Mouse (Mus musculus) forebrain, embryonic 14.5 days (tissue): Measurements from ENCODE around the gene Cwc15. TPM values are rescaled to one million over a fixed set of nuclear protein-coding genes. Genes with fewer than 3 reads are reported as not detected.

Source experiments
- ATAC-seq: fragments of 200-750 bp; cut with Nextera tagmentation; 2 replicates; pipeline ENCODE4 v1.8.0; 2017; ENCODE audit warnings: mild to moderate bottlenecking, moderate library complexity
- DNase-seq: peaks from one replicate; pipeline ENCODE4 v3.0.0-alpha.2; 2015; ENCODE audit warnings: low spot score
- H3K27ac ChIP-seq: fragments of 300-500 bp; sonication (generic); 2 replicates; pipeline ENCODE4 v1.5.1; 2014; ENCODE audit warnings: low read depth, mild to moderate bottlenecking, control low read depth, low read length, moderate library complexity
- H3K27me3 ChIP-seq: fragments of 300-500 bp; sonication (generic); replicated peaks from 2 replicates; pipeline ENCODE4 v1.6.1; 2014; ENCODE audit warnings: low read length, control low read depth, mixed read lengths; ENCODE audit not compliant: control insufficient read depth, insufficient read depth
- H3K36me3 ChIP-seq: fragments of 300-500 bp; sonication (generic); 2 replicates; pipeline ENCODE4 v1.6.1; 2014; ENCODE audit warnings: low read length, control low read depth; ENCODE audit not compliant: control insufficient read depth, insufficient read depth
- H3K4me1 ChIP-seq: fragments of 300-500 bp; sonication (generic); 2 replicates; pipeline ENCODE4 v1.6.1; 2014; ENCODE audit warnings: antibody characterized with exemption, low read length, control low read depth; ENCODE audit not compliant: control insufficient read depth, insufficient read depth
- H3K4me2 ChIP-seq: fragments of 300-500 bp; sonication (generic); 2 replicates; pipeline ENCODE4 v1.6.1; 2014; ENCODE audit warnings: mild to moderate bottlenecking, control low read depth, low read length
- H3K4me3 ChIP-seq: fragments of 300-500 bp; sonication (generic); 2 replicates; pipeline ENCODE4 v1.5.1; 2014; ENCODE audit warnings: low read depth, low read length, control low read depth
- H3K9ac ChIP-seq: fragments of 300-500 bp; sonication (generic); 2 replicates; pipeline ENCODE4 v1.6.1; 2014; ENCODE audit warnings: mild to moderate bottlenecking, low read length, control low read depth, moderate library complexity
- H3K9me3 ChIP-seq: fragments of 300-500 bp; sonication (generic); replicated peaks from 2 replicates; pipeline ENCODE4 v1.6.1; 2016; ENCODE audit warnings: low read length, control low read depth, mixed read lengths; ENCODE audit not compliant: control insufficient read depth
- WGBS: fragments of 180-500 bp; shearing (Covaris S2); extraction: QIAGEN DNeasy Blood & Tissue Kit; methylation state at CpG from one replicate; pipeline ENCODE4 v1.1.7; 2014; 5-methylcytosine and 5-hydroxymethylcytosine counted together
- polyA plus RNA-seq: library from polyadenylated mRNA; unstranded; fragments of >200 nt; fragmentation: Nextera tagmentation; extraction: Ambion mirVana; gene quantifications from 2 replicates; pipeline ENCODE4 v1.2.1, GENCODE M21; 2014

Gene Cwc15
- polyA plus RNA-seq, 1 experiment from 2014 or later: 175 TPM

- no peaks in the 10 kb centered on the region for H3K27me3 ChIP-seq
- 23% methylated on average over 1 of the region's 1 CpGs for WGBS
Observed at GRCm38 (mm10) chr9:14517296-14517695, 16.9 kb downstream of the Cwc15 start.

GRCm38 (mm10) chr9:14518105-14518504, 17.7 kb downstream of the Cwc15 start:
- WGBS: 85% methylated on average over 3 of the region's 3 CpGs
- Histone ChIP-seq H3K27ac (no peak overlapping the region), H3K4me3 (no peak overlapping the region), H3K36me3 (0 out of 2 replicates have a peak, but pooled peaks cover 3% of the 10 kb centered on the region), H3K9me3 (no peaks in the 10 kb centered on the region), H3K4me2 (no peak overlapping the region), H3K9ac (no peak overlapping the region), H3K27me3 (no peaks in the 10 kb centered on the region), H3K4me1 (no peaks in the 10 kb centered on the region)
- DNase-seq: no peak
- ATAC-seq: no peak

More at GRCm38 (mm10) chr9:14517296-14517695, 16.9 kb downstream of the Cwc15 start:
- Histone ChIP-seq H3K4me3 (no peak overlapping the region), H3K9ac (no peak overlapping the region), H3K4me2 (no peak overlapping the region), H3K36me3 (peaks cover 3% of the 10 kb centered on the region; the same call in 1 of the 2 replicates), H3K27ac (no peak overlapping the region), H3K4me1 (no peaks in the 10 kb centered on the region), H3K9me3 (no peaks in the 10 kb centered on the region)
- ATAC-seq (no peak), DNase-seq (no peak)

- no peak overlapping the region for H3K9ac ChIP-seq
- no peak overlapping the region for H3K4me2 ChIP-seq
- H3K4me3 ChIP-seq: no peak overlapping the region
- no peaks in the 10 kb centered on the region for H3K27me3 ChIP-seq
- H3K27ac ChIP-seq: no peak overlapping the region
- H3K9me3 ChIP-seq: no peaks in the 10 kb centered on the region
- 87% methylated on average over 3 of the region's 3 CpGs for WGBS
- no peak for DNase-seq
- H3K36me3 ChIP-seq: no peaks in the 10 kb centered on the region
- no peak for ATAC-seq
- H3K4me1 ChIP-seq: no peaks in the 10 kb centered on the region
Observed at GRCm38 (mm10) chr9:14520971-14521670, 20.7 kb downstream of the Cwc15 start.

GRCm38 (mm10) chr9:14521695-14522094, 21.3 kb downstream of the Cwc15 start:
- 59% methylated on average over 2 of the region's 2 CpGs for WGBS
- no peak for ATAC-seq

GRCm38 (mm10) chr9:14523408-14524043, 23.1 kb downstream of the Cwc15 start:
- no peaks in the 10 kb centered on the region for H3K4me1 ChIP-seq
- H3K4me3 ChIP-seq: no peak overlapping the region
- no peak overlapping the region for H3K27ac ChIP-seq
- ATAC-seq: peak; percentile 80; the same call in 1 of the 2 replicates
- WGBS: 7% methylated on average over 4 of the region's 4 CpGs
- peak; percentile 80 for DNase-seq
- H3K9ac ChIP-seq: no peak overlapping the region
- H3K4me2 ChIP-seq: no peak overlapping the region
- no peaks in the 10 kb centered on the region for H3K9me3 ChIP-seq
- no peaks in the 10 kb centered on the region for H3K36me3 ChIP-seq
- no peaks in the 10 kb centered on the region for H3K27me3 ChIP-seq

More at GRCm38 (mm10) chr9:14521695-14522094, 21.3 kb downstream of the Cwc15 start:
- no peaks in the 10 kb centered on the region for H3K9me3 ChIP-seq
- H3K4me2 ChIP-seq: no peak overlapping the region
- H3K9ac ChIP-seq: no peak overlapping the region
- H3K4me3 ChIP-seq: no peak overlapping the region
- no peak for DNase-seq
- H3K27ac ChIP-seq: no peak overlapping the region
- no peaks in the 10 kb centered on the region for H3K36me3 ChIP-seq
- no peaks in the 10 kb centered on the region for H3K4me1 ChIP-seq
- no peaks in the 10 kb centered on the region for H3K27me3 ChIP-seq

GRCm38 (mm10) chr9:14530004-14530403, 29.6 kb downstream of the Cwc15 start:
- Histone ChIP-seq H3K4me2 (no peak overlapping the region), H3K27me3 (no peaks in the 10 kb centered on the region), H3K4me3 (no peak overlapping the region), H3K27ac (no peak overlapping the region), H3K9me3 (no peaks in the 10 kb centered on the region), H3K4me1 (no peaks in the 10 kb centered on the region), H3K36me3 (no peaks in the 10 kb centered on the region), H3K9ac (no peak overlapping the region)
- ATAC-seq (no peak), DNase-seq (no peak)
- WGBS: 86% methylated on average over 5 of the region's 5 CpGs

GRCm38 (mm10) chr9:14532283-14532682, 31.9 kb downstream of the Cwc15 start:
- H3K4me1 ChIP-seq: no peaks in the 10 kb centered on the region
- ATAC-seq: peak; percentile 42; the same call in 1 of the 2 replicates
- no peak for DNase-seq
- H3K27me3 ChIP-seq: no peaks in the 10 kb centered on the region
- H3K36me3 ChIP-seq: no peaks in the 10 kb centered on the region
- no peak overlapping the region for H3K4me2 ChIP-seq
- H3K27ac ChIP-seq: no peak overlapping the region
- no peaks in the 10 kb centered on the region for H3K9me3 ChIP-seq
- whole genome bisulfite sequencing: 38% methylated on average over 3 of the region's 3 CpGs
- no peak overlapping the region for H3K4me3 ChIP-seq
- H3K9ac ChIP-seq: no peak overlapping the region

GRCm38 (mm10) chr9:14533659-14534058, 33.2 kb downstream of the Cwc15 start:
- no peaks in the 10 kb centered on the region for H3K36me3 ChIP-seq

GRCm38 (mm10) chr9:14534833-14535456, 34.5 kb downstream of the Cwc15 start:
- Histone ChIP-seq H3K4me3 (no peak overlapping the region), H3K4me1 (no peaks in the 10 kb centered on the region), H3K4me2 (no peak overlapping the region), H3K27ac (no peak overlapping the region), H3K36me3 (no peaks in the 10 kb centered on the region), H3K27me3 (no peaks in the 10 kb centered on the region), H3K9ac (no peak overlapping the region), H3K9me3 (no peaks in the 10 kb centered on the region)
- WGBS: 84% methylated on average over 9 of the region's 9 CpGs
- ATAC-seq: no peak
- no peak for DNase-seq

More at GRCm38 (mm10) chr9:14533659-14534058, 33.2 kb downstream of the Cwc15 start:
- DNase-seq (no peak), ATAC-seq (no peak)
- no peak overlapping the region for H3K27ac ChIP-seq
- 89% methylated on average over 2 of the region's 2 CpGs for WGBS
- H3K4me2 ChIP-seq: no peak overlapping the region
- no peaks in the 10 kb centered on the region for H3K9me3 ChIP-seq
- no peak overlapping the region for H3K9ac ChIP-seq
- no peaks in the 10 kb centered on the region for H3K4me1 ChIP-seq
- no peaks in the 10 kb centered on the region for H3K27me3 ChIP-seq
- H3K4me3 ChIP-seq: no peak overlapping the region
